Mouse (Mus musculus): ENCODE data around the gene Nemp1.
A peak's percentile ranks its signal among the peaks of the same experiment; 100 is the strongest.

Gene Nemp1

DNA sequence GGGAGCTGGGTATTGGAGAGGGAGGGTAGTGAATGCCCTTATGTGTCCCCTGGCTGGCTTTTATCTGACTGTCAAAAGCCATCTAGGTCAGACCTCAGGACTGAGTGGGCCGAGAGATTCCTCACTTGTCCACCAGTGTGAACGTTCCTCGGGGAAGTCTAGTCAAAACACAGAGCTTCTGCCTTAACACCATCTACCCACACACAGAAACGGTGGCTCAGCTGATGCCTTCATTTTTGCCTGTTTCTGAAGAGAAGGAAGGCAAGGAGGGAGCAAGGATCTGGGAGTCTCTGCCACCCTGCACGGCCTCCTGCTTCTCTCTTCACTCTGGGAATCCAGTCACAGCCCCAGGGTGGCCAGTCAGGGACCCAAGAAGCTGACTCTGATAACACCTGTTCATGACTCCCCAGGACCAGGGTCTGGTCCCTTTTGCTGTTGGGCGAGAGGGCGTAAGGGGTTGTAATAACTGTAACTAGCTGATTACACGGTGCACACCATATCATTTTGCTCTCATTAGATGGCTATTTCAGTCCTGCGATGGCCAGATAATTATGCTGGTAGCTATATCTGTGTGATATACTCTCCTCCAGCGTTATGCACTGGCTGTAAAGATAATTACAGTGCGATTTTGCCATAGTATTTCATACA, 63.7 kb downstream of the Nemp1 start:
- DNase-seq = no peak

GRCm38 (mm10) chr10:127730933-127731310, 64.2 kb downstream of the Nemp1 start:
- DNase-seq = no peak

GRCm38 (mm10) chr10:127731397-127731796, 64.7 kb downstream of the Nemp1 start:
- no peak for DNase-seq

DNA sequence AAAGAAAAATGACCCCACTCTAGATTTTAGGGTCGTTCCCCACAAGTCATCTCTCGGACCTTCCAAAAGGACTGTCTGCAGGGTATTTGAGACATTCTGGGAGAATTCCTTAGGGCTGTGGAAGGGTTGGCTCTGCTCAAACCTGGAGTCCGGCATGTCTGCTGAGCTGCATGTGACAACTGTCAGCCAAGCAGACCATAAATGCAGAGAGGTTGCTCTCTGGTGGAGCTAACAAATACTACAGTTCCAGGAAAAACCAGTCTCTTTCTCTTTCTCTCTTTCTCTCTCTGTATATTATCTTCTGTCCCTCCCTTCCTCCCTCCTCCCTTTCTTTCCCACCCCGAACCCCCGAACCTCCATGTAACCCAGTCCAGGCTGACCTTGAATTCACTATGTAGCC, 67.7 kb downstream of the Nemp1 start:
- peak; percentile 45 for DNase-seq

- DNase-seq = no peak
Observed at GRCm38 (mm10) chr10:127736266-127736665, 69.6 kb downstream of the Nemp1 start.

GRCm38 (mm10) chr10:127736916-127737315, 70.2 kb downstream of the Nemp1 start:
- no peak for DNase-seq

- no peak for DNase-seq
Observed at GRCm38 (mm10) chr10:127737552-127737951, 70.9 kb downstream of the Nemp1 start.

DNA sequence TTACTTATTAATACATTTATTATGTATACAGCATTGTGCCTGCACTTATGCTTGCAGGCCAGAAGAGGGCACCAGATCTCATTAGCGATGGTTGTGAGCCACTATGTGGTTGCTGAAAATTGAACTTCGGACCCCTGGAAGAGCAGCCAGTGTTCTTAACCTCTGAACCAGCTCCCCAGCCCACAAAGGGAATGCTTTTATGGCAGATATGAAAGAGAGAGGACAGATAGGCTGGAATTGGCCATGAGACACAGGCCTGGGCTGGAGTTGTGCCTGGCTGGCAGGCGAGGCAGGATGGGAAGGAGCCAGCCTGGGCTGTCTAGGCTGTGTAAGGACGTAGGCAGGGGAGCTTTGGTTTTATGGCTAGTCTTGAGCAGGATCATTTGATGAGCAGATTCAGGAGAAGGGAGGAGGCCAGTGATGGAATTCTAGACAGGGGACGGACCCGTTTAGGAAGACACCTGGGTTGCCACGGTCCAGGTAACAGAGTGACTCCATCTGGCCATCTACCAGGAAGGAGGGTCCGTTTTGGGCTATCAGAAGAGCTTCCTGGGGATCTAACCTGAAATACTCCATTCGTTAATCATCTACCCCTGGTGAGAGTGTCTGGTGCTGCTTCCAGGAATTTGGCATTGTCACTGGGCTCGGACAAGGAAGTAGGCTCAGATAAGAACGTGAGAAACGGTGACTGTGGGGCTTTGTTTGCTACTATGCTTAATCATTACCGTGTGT, 71.6 kb downstream of the Nemp1 start:
- DNase-seq = peak; percentile 49

DNA sequence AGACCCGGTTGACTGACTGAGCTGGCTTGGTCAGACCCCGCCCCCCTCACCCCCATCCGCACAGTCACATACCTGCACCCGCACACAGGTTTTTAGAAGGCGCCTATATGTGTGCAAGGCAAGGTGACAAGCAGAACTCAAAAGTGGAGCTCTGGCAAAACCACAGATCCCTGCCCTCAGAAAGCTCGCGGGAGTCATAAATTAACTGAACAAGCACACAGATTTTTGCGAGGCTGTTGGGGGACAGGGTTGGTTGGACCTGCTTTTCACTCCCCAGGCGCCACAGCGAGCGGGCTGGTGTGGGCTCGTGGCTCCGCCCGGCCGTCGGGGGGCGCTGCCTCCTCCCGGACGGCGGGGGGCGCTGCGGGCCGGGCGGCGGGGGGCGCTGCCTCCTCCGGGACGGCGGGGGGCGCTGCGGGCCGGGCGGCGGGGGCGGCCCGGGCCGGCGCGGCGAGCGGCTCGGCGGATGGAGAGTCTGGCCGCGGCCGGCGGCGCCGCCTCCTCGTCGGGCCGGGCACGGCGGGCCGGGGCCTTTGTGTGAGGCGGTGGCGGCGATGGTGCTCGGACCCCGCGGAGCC, 72.5 kb downstream of the Nemp1 start, which contains the start of gene Zbtb39:
Gene Zbtb39, plus strand, starts transcription at position 456 of the 578 bp plus-strand sequence.
- DNase-seq = peak; percentile 90

DNA sequence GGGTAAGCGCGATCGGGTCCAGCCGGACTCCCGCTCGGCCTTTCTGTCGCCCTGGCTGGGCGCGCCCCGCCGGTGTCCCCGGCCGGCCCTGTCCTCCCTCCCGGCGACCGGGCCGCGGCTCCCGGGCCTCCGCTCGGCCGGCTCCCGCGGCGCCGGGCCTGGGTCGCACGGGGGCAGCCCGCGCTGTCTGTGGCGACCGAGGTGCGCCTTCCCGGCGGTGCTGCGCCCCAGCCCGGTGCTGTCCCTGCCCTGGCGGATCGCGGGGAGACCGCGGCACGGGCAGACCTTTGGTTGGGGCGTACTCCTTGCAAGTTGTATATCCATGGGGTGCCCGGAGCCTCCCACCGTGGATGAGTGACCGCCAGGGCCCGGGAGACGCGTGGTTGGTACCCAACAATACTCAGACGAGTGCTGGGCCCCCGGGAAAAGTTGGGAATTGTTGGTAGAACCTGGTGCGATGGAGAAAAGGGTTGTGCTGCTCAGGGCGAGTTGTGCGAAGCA, 73.0 kb downstream of the Nemp1 start:
- DNase-seq = peak; percentile 54

GRCm38 (mm10) chr10:127744661-127745060, 78.0 kb downstream of the Nemp1 start:
- peak; percentile 63 for DNase-seq

- DNase-seq = no peak
Observed at GRCm38 (mm10) chr10:127745886-127746285, 79.2 kb downstream of the Nemp1 start.

GRCm38 (mm10) chr10:127747254-127747653, 80.6 kb downstream of the Nemp1 start:
- DNase-seq = no peak

DNA sequence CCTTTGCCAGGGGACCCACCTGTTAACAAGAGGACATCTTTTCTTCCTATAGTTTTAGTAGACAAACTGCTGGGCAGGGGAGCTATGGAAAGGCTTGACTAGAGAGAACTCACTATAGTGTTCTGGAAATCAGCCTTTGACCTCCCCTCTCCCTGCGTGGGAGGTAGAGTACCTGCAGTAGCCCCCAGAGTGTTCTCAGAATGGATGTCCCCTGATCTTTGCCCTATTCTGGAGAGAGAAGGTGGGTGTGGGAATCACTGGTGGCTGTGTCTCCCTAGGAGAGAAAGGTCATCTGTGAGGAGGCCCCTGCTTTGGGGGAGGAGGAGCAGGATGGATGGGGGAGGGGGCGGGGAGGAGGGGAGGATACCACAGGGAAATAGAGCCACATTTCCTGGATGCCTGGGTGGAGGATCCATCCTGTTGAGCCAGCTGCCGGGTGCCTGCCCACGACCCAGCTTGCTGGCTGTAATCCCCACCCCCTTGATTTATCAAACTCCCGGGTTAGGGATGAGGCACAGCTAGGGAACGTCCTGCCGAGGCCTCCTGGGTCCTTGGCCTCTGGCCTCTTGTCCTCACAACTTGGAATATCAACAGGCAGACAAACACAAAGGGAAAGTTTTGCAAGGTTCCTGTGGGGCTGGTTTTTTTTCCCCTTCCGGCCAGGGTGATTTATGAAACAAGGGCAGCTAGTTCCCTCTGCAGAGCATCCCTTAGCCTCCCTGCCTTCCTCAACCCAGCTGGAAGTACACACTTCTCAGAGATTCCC, 82.3 kb downstream of the Nemp1 start:
- DNase-seq = peak; percentile 57

GRCm38 (mm10) chr10:127750136-127750777, 83.6 kb downstream of the Nemp1 start:
- no peak for DNase-seq

Data from embryo, embryonic 11 days (tissue).